Mouse (Mus musculus) lung, postnatal 0 days (tissue): Measurements from ENCODE around the gene Mapk8ip3. TPM values are rescaled to one million over a fixed set of nuclear protein-coding genes. Genes with fewer than 3 reads are reported as not detected.

ENCODE experiments used
- ATAC-seq: fragments of 200-750 bp; cut with Nextera tagmentation; 2 replicates; pipeline ENCODE4 v1.8.0; 2017; ENCODE audit warnings: moderate library complexity
- DNase-seq: peaks from one replicate; pipeline ENCODE4 v3.0.0-alpha.2; 2016; ENCODE audit warnings: low spot score
- H3K27ac ChIP-seq: fragments of 300-500 bp; sonication (generic); 2 replicates; pipeline ENCODE4 v1.5.1; 2014; ENCODE audit warnings: antibody characterized with exemption, mild to moderate bottlenecking, low read length, mixed read lengths
- H3K27me3 ChIP-seq: fragments of 300-500 bp; sonication (generic); replicated peaks from 2 replicates; pipeline ENCODE4 v1.6.1; 2014; ENCODE audit warnings: low read length, mixed read lengths; ENCODE audit not compliant: insufficient read depth
- H3K36me3 ChIP-seq: fragments of 300-500 bp; sonication (generic); 2 replicates; pipeline ENCODE4 v1.6.1; 2014; ENCODE audit warnings: low read length, mixed read lengths; ENCODE audit not compliant: insufficient read depth
- H3K4me1 ChIP-seq: fragments of 300-500 bp; sonication (generic); 2 replicates; pipeline ENCODE4 v1.6.1; 2014; ENCODE audit warnings: antibody characterized with exemption, low read depth, low read length, mixed read lengths; ENCODE audit not compliant: insufficient read depth
- H3K4me2 ChIP-seq: fragments of 300-500 bp; sonication (generic); replicated peaks from 2 replicates; pipeline ENCODE4 v1.6.1; 2014; ENCODE audit warnings: low read depth, mild to moderate bottlenecking, low read length, moderate library complexity, mixed read lengths
- H3K4me3 ChIP-seq: fragments of 300-500 bp; sonication (generic); 2 replicates; pipeline ENCODE4 v1.5.1; 2014; ENCODE audit warnings: low read depth, low read length
- H3K9ac ChIP-seq: fragments of 300-500 bp; sonication (generic); replicated peaks from 2 replicates; pipeline ENCODE4 v1.6.1; 2014; ENCODE audit warnings: low read depth, mild to moderate bottlenecking
- H3K9me3 ChIP-seq: fragments of 300-500 bp; sonication (generic); 2 replicates; pipeline ENCODE4 v1.6.1; 2016; ENCODE audit warnings: low read length, mixed read lengths
- CTCF ChIP-seq: IDR thresholded peaks from 2 replicates; pipeline ENCODE4 v1.5.1; 2016; ENCODE audit warnings: antibody characterized with exemption, mild to moderate bottlenecking
- EP300 ChIP-seq: IDR thresholded peaks from 2 replicates; pipeline ENCODE4 v1.6.1; 2016; ENCODE audit warnings: antibody characterized with exemption, mild to moderate bottlenecking, control low read depth
- WGBS: fragments of 180-500 bp; shearing (Covaris S2); extraction: QIAGEN DNeasy Blood & Tissue Kit; methylation state at CpG from one replicate; pipeline ENCODE4 v1.1.7; 2014; 5-methylcytosine and 5-hydroxymethylcytosine counted together
- polyA plus RNA-seq: library from polyadenylated mRNA; unstranded; fragments of >200 nt; fragmentation: Nextera tagmentation; extraction: Ambion mirVana; gene quantifications from 2 replicates; pipeline ENCODE4 v1.2.1, GENCODE M21; 2015

Mapk8ip3 gene
- polyA plus RNA-seq, 1 experiment from 2014 or later: 9.7 TPM

- 55% methylated on average over 4 of the region's 4 CpGs for WGBS
- ATAC-seq (no peak), DNase-seq (no peak)
- no peak for TF ChIP-seq CTCF
- TF ChIP-seq EP300: no peak
- Histone ChIP-seq H3K36me3 (no peaks in the 10 kb centered on the region), H3K4me2 (no peak overlapping the region), H3K9me3 (no peaks in the 10 kb centered on the region), H3K27ac (no peak overlapping the region), H3K4me1 (peaks cover 9% of the 10 kb centered on the region), H3K4me3 (no peak overlapping the region), H3K9ac (peak overlapping the region; percentile 79; the same call in 1 of the 2 replicates), H3K27me3 (no peaks in the 10 kb centered on the region)
These were observed 1.9 kb downstream of the Mapk8ip3 start for GRCm38 (mm10) chr17:24934926-24935325.

GRCm38 (mm10) chr17:24933163-24933562, 3.6 kb downstream of the Mapk8ip3 start:
- Histone ChIP-seq H3K36me3 (no peaks in the 10 kb centered on the region), H3K4me1 (peaks cover 9% of the 10 kb centered on the region), H3K9me3 (no peaks in the 10 kb centered on the region), H3K27ac (no peak overlapping the region), H3K4me3 (no peak overlapping the region), H3K9ac (no peak overlapping the region), H3K4me2 (no peak overlapping the region), H3K27me3 (no peaks in the 10 kb centered on the region)
- no peak for DNase-seq
- no peak for TF ChIP-seq EP300
- TF ChIP-seq CTCF: no peak
- no peak for ATAC-seq
- 78% methylated on average over 4 of the region's 4 CpGs for WGBS

GRCm38 (mm10) chr17:24932431-24932830, 4.3 kb downstream of the Mapk8ip3 start:
- H3K9me3 ChIP-seq: no peaks in the 10 kb centered on the region
- H3K27me3 ChIP-seq: no peaks in the 10 kb centered on the region
- 88% methylated on average over 4 of the region's 4 CpGs for WGBS
- DNase-seq (no peak), ATAC-seq (no peak)
- H3K36me3 ChIP-seq: no peaks in the 10 kb centered on the region
- peaks cover 9% of the 10 kb centered on the region for H3K4me1 ChIP-seq
- no peak overlapping the region for H3K27ac ChIP-seq
- H3K4me3 ChIP-seq: no peak overlapping the region
- no peak overlapping the region for H3K9ac ChIP-seq
- H3K4me2 ChIP-seq: no peak overlapping the region
- TF ChIP-seq CTCF (no peak), EP300 (no peak)

GRCm38 (mm10) chr17:24929506-24929905, 7.3 kb downstream of the Mapk8ip3 start:
- Histone ChIP-seq H3K36me3 (0 out of 2 replicates have a peak, but pooled peaks cover 4% of the 10 kb centered on the region), H3K4me2 (no peak overlapping the region), H3K27me3 (no peaks in the 10 kb centered on the region), H3K27ac (no peak overlapping the region), H3K9me3 (no peaks in the 10 kb centered on the region), H3K9ac (no peak overlapping the region), H3K4me1 (no peaks in the 10 kb centered on the region), H3K4me3 (no peak overlapping the region)
- peak; percentile 17; the same call in 1 of the 2 replicates for ATAC-seq
- DNase-seq: no peak
- TF ChIP-seq EP300 (no peak), CTCF (no peak)
- WGBS: 71% methylated on average over 1 of the region's 1 CpGs

DNA sequence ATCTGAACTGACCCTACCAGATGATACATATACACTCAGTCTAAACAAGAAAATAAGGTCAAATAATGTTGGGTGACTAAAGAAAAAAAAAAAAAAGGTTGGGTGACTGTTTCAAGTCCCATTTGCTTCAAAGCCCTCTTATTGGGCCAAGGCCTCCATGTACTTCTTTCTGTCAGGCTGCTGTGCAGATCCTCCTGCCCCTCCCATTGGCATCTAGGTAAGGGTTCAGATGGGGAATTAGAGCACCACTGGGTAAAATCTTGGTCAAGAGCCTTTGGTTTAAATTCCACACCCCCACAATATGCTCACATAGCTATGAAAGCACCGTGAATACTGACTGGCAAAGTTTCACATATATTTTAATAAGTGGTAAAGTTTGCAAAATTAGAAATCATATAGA, 13.5 kb downstream of the Mapk8ip3 start:
- no peak for DNase-seq
- no peak for TF ChIP-seq CTCF
- no peak for TF ChIP-seq EP300
- Histone ChIP-seq H3K9ac (no peak overlapping the region), H3K4me2 (no peak overlapping the region), H3K27me3 (no peaks in the 10 kb centered on the region), H3K9me3 (no peaks in the 10 kb centered on the region), H3K27ac (no peak overlapping the region), H3K4me3 (no peak overlapping the region), H3K4me1 (no peaks in the 10 kb centered on the region), H3K36me3 (peaks cover 46% of the 10 kb centered on the region)
- 97% methylated on average over 1 of the region's 1 CpGs for WGBS
- ATAC-seq: no peak

GRCm38 (mm10) chr17:24913984-24914383, 22.8 kb downstream of the Mapk8ip3 start:
- Histone ChIP-seq H3K9me3 (no peaks in the 10 kb centered on the region), H3K36me3 (peaks cover 84% of the 10 kb centered on the region), H3K27me3 (no peaks in the 10 kb centered on the region), H3K4me1 (no peaks in the 10 kb centered on the region), H3K4me3 (no peak overlapping the region), H3K9ac (no peak overlapping the region), H3K27ac (no peak overlapping the region), H3K4me2 (no peak overlapping the region)
- no peak for TF ChIP-seq CTCF
- no peak for TF ChIP-seq EP300
- ATAC-seq (no peak), DNase-seq (no peak)

GRCm38 (mm10) chr17:24907591-24907990, 29.2 kb downstream of the Mapk8ip3 start:
- H3K27ac ChIP-seq: no peak overlapping the region
- no peaks in the 10 kb centered on the region for H3K4me1 ChIP-seq
- DNase-seq (no peak), ATAC-seq (no peak)
- no peak overlapping the region for H3K4me3 ChIP-seq
- no peaks in the 10 kb centered on the region for H3K27me3 ChIP-seq
- WGBS: 98% methylated on average over 2 of the region's 2 CpGs
- peaks cover 76% of the 10 kb centered on the region for H3K36me3 ChIP-seq
- TF ChIP-seq CTCF: no peak
- no peak overlapping the region for H3K4me2 ChIP-seq
- no peaks in the 10 kb centered on the region for H3K9me3 ChIP-seq
- H3K9ac ChIP-seq: no peak overlapping the region
